Mouse (Mus musculus) liver, adult (tissue): ENCODE measurements around the gene AI854703.

ENCODE experiments used
- GATA4 ChIP-seq: IDR thresholded peaks from 2 replicates; pipeline ENCODE4 v1.6.1; 2014; ENCODE audit warnings: mild to moderate bottlenecking, low read length; ENCODE audit not compliant: insufficient replicate concordance

Gene AI854703

GRCm38 (mm10) chr6:48601271-48602079 lies 25.1 kb upstream of the AI854703 start, which contains the start of gene Zfp775:
Gene Zfp775 (plus strand): TSS chr6:48602063.
- no peak for TF ChIP-seq GATA4

GRCm38 (mm10) chr6:48602080-48602741 lies 24.4 kb upstream of the AI854703 start:
- TF ChIP-seq GATA4, result no peak

- TF ChIP-seq GATA4, result no peak
These were observed 18.4 kb upstream of the AI854703 start for GRCm38 (mm10) chr6:48608124-48608523.

- no peak for TF ChIP-seq GATA4
These were observed 17.1 kb upstream of the AI854703 start for GRCm38 (mm10) chr6:48609512-48609911.

GRCm38 (mm10) chr6:48610657-48611056 lies 15.9 kb upstream of the AI854703 start:
- TF ChIP-seq GATA4, result no peak

DNA sequence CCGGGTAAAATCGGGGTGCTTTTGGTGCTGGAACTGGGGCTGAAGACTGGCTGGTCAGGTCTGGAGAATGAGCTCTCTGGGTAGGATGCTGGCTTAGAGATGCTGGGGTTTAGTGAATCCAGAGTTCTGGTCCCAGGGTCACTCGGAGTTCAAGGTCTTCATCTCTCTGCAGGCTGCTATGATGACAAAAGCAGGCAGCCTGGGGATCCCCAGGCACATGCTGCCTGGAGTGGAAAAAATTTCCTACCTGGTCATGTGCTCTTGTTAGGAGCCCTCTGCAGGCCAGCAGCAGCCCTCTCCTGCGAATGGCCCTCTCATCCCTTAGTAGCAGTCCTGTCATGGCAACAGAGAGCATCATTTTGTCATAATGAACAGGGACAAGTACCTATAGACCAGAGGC lies 13.1 kb upstream of the AI854703 start:
- no peak for TF ChIP-seq GATA4

DNA sequence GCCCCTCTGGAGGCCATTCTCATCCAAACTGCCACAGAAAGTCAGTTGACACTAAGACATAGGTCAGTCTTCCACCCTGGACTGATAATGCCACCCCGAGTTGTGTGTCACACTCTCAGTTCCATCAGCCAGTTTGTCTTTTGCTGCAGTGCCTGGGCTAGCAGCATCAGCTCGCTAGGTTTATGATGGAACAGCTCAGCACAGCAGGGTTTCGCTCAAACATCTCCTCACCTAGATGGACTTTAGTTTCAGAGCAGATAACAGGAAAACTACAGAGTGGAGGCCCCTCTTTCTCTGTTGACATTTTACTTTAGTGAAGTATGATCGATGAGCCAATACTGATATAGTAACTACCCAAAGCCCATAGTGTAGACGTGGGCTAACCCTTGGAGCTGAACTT lies 11.8 kb upstream of the AI854703 start:
- no peak for TF ChIP-seq GATA4

GRCm38 (mm10) chr6:48620031-48620430 lies 6.5 kb upstream of the AI854703 start:
- no peak for TF ChIP-seq GATA4

GRCm38 (mm10) chr6:48623460-48623859 lies 3.1 kb upstream of the AI854703 start:
- TF ChIP-seq GATA4, result no peak

DNA sequence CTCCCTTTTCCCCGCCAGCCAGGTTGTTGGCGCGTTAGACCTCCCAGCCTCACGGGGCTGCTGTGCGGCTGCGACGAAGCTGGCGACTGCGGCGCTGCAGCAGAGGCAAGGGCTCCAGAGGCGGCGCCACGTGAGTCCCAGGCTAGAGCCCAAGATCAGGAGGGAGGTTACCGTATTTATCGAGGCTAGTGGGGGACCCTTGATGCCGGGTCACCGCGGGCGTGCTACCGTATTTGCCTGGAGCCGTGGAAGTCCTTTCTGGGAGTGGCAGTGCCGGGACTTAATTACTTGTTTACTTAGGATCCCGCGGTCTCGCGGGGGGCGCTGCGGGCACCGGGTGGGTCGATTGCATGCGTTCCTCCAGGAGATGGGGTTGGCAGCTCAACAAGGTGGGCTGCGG lies 420 bp downstream of the AI854703 start:
- TF ChIP-seq GATA4, result no peak

- TF ChIP-seq GATA4, result no peak
These were observed 954 bp downstream of the AI854703 start for GRCm38 (mm10) chr6:48627511-48627924.

- no peak for TF ChIP-seq GATA4
These were observed 1.8 kb downstream of the AI854703 start for GRCm38 (mm10) chr6:48628377-48628776.

DNA sequence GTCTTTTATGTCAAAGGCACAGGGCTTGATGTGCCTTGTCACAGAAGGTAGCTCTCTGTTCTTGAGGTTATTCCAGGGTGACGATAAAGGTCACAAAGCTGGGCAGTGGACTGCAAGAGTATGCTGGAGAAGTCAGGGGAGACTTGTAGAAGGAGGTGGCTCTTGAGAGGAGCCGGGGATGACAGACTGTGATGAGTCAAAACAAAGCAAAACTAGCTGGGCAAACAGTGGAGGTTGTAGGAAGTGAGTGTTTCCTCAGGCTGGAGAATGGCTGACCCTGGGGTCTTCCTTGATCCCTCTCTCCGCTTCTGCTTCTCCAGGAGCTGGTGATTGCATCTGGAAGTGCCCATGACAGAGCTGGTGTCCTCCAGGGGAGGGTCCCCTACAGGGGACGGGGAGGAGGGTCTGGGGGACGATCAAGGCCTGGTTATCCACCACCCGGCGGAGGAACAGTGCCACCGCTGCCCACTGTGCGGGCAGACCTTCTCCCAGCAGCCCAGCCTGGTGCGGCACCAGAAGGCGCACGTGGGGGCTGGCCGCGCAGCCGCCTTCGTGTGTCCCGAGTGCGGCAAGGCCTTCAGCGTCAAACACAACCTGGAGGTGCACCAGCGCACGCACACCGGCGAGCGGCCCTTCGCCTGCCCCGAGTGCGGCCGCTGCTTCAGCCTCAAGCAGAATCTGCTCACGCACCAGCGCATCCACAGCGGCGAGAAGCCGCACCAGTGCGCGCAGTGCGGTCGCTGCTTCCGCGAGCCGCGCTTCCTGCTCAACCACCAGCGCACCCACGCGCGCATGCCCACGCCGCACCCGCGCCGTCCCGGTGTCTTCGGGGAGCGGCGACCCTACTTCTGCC lies 2.5 kb downstream of the AI854703 start:
- no peak for TF ChIP-seq GATA4

- no peak for TF ChIP-seq GATA4
These were observed 3.1 kb downstream of the AI854703 start for GRCm38 (mm10) chr6:48629661-48630034.

- TF ChIP-seq GATA4, result no peak
These were observed 4.3 kb downstream of the AI854703 start for GRCm38 (mm10) chr6:48630831-48631230.
